Mouse (Mus musculus) 416B (cell line): ENCODE results near the gene Gm8374.
"Not testable (repeated sequence)": the region's sequence is repeated elsewhere in the genome, so short reads cannot be mapped to it uniquely, and the experiment has no call there.

Experiments
- DNase-seq: peaks from one replicate; pipeline ENCODE4 v3.0.0; 2011; ENCODE audit warnings: low read depth

The Gm8374 gene

GRCm38 (mm10) chr14:7365034-7365433 lies at the start of gene Gm8374:
Gene Gm8374 (minus strand): TSS chr14:7365134.
- DNase-seq: not testable (repeated sequence)

DNA sequence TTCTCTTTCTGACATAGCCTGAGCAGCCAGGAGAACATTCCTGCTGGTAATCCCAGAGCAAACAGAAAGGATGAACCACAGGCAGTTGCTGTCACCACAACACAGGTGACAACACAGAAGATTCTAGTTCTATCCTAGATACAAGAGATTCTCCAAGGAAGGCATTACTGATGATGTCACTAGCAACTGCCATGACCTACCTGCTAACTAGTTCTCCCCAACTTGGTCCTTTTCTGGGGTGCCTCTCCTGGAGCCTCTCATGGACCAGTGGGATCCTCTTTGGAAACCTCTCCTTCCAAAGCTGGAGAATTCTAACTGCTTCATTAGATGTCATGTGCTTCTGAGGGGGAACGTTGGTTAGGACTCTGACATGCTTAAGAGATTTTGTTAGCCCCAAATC lies 32.6 kb downstream of the Gm8374 start, which contains the start of gene Gm5797:
Gene Gm5797 (minus strand): TSS at position 101 of the 400 bp plus-strand sequence.
- DNase-seq: not testable (repeated sequence)

- not testable (repeated sequence) for DNase-seq
Measured at GRCm38 (mm10) chr14:7315093-7315492, 49.8 kb downstream of the Gm8374 start.

GRCm38 (mm10) chr14:7314661-7315060 lies 50.3 kb downstream of the Gm8374 start, which contains the start of gene Gm3739:
Gene Gm3739 (minus strand): TSS chr14:7315049.
- DNase-seq: not testable (repeated sequence)
